Mouse (Mus musculus) kidney, embryonic 14.5 days (tissue): ENCODE results near the gene Col6a5. TPM values are rescaled to one million over a fixed set of nuclear protein-coding genes. Genes with fewer than 3 reads are reported as not detected.

Source experiments
- ATAC-seq: fragments of 200-750 bp; cut with Nextera tagmentation; 2 replicates; pipeline ENCODE4 v1.8.0; 2017; ENCODE audit warnings: moderate number of reproducible peaks, mild to moderate bottlenecking, moderate TSS enrichment, moderate library complexity; ENCODE audit not compliant: low FRiP score, low TSS enrichment
- H3K27ac ChIP-seq: fragments of 300-500 bp; sonication (generic); 2 replicates; pipeline ENCODE4 v1.5.1; 2014; ENCODE audit warnings: low read depth, mild to moderate bottlenecking, low read length, moderate library complexity, mixed read lengths
- H3K27me3 ChIP-seq: fragments of 300-500 bp; sonication (generic); 2 replicates; pipeline ENCODE4 v1.6.1; 2014; ENCODE audit warnings: mild to moderate bottlenecking, low read length; ENCODE audit not compliant: control insufficient read depth, insufficient read depth
- H3K36me3 ChIP-seq: fragments of 300-500 bp; sonication (generic); 2 replicates; pipeline ENCODE4 v1.6.1; 2014; ENCODE audit warnings: low read length, mixed read lengths; ENCODE audit not compliant: control insufficient read depth, insufficient read depth
- H3K4me1 ChIP-seq: fragments of 300-500 bp; sonication (generic); 2 replicates; pipeline ENCODE4 v1.6.1; 2014; ENCODE audit warnings: low read length, mixed read lengths; ENCODE audit not compliant: control insufficient read depth, insufficient read depth
- H3K4me2 ChIP-seq: fragments of 300-500 bp; sonication (generic); replicated peaks from 2 replicates; pipeline ENCODE4 v1.6.1; 2014; ENCODE audit warnings: low read depth, mild to moderate bottlenecking, low read length
- H3K4me3 ChIP-seq: fragments of 300-500 bp; sonication (generic); 2 replicates; pipeline ENCODE4 v1.5.1; 2014; ENCODE audit warnings: mild to moderate bottlenecking, low read length
- H3K9ac ChIP-seq: fragments of 300-500 bp; sonication (generic); 2 replicates; pipeline ENCODE4 v1.6.1; 2014; ENCODE audit warnings: low read depth, mild to moderate bottlenecking, low read length, moderate library complexity
- H3K9me3 ChIP-seq: fragments of 300-500 bp; sonication (generic); 2 replicates; pipeline ENCODE4 v1.6.1; 2016; ENCODE audit warnings: low read length; ENCODE audit not compliant: control insufficient read depth
- WGBS: fragments of 180-500 bp; shearing (Covaris S2); extraction: QIAGEN DNeasy Blood & Tissue Kit; methylation state at CpG from one replicate; pipeline ENCODE4 v1.1.7; 2014; 5-methylcytosine and 5-hydroxymethylcytosine counted together
- polyA plus RNA-seq: library from polyadenylated mRNA; unstranded; fragments of >200 nt; fragmentation: Nextera tagmentation; extraction: Ambion mirVana; gene quantifications from 2 replicates; pipeline ENCODE4 v1.2.1, GENCODE M21; 2014

Gene Col6a5
- 0.07 and 0.20 TPM in 2 replicates for polyA plus RNA-seq

DNA sequence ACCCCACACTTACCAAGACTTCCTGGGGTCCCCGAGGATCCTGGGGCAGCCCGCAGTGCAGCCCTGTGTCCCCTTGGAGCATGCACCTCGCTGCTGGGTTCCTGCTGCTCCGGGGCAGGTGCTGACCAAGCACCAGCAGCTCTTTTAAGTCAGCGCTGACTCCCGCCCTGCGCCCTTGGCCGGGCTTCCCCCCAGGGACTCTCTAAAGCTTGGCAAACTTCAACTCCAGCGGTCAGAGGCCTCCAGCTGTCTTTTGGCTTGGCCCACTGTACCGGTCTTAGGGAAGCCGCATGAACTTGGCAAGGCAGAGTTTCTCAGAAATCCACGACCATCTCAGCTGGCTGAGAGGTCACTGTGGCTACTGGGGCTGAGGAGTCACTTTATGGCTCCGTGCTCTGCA lies at the start of gene Col6a5:
TSS of gene Col6a5 (minus strand) at position 111 of the 400 bp plus-strand sequence.
- Histone ChIP-seq H3K4me1 (peaks cover 3% of the 10 kb centered on the region; the same call in 1 of the 2 replicates), H3K27ac (no peak within 1 kb of the TSS), H3K27me3 (no peaks in the 10 kb centered on the region), H3K4me3 (no peak within 1 kb of the TSS), H3K36me3 (no peaks in the 10 kb centered on the region), H3K9ac (no peak within 1 kb of the TSS), H3K9me3 (no peaks in the 10 kb centered on the region), H3K4me2 (no peak within 1 kb of the TSS; the same call in 1 of the 2 replicates)
- no peak for ATAC-seq
- 10% methylated on average over 13 of the region's 13 CpGs for WGBS

DNA sequence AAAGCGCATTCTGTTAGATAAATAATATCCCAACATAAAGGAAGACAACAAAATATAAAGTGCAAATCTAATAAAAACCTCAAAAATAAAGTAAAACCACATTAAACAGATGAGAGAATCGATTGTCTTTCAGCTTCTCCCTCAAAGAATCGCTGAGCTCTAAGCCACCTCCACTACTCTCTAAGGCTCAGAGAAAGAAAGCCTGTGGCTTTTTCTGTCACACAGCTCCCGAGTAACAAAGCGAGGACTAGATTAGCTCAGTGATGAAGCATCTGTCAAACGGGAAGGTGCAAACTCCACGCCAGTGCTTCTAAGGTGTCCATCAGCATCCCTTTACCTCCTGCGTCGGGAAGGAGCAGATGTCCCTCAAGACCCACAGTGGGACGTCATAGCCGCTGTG lies 37.5 kb upstream of the Col6a5 start:
- Histone ChIP-seq H3K36me3 (no peaks in the 10 kb centered on the region), H3K4me2 (no peak overlapping the region), H3K9ac (no peak overlapping the region), H3K27me3 (no peaks in the 10 kb centered on the region), H3K4me1 (no peaks in the 10 kb centered on the region), H3K9me3 (peaks cover 2% of the 10 kb centered on the region; the same call in 1 of the 2 replicates), H3K4me3 (no peak overlapping the region), H3K27ac (no peak overlapping the region)
- WGBS: 52% methylated on average over 11 of the region's 11 CpGs
- ATAC-seq: no peak

GRCm38 (mm10) chr9:105992425-105992824 lies 32.0 kb upstream of the Col6a5 start:
- WGBS: 79% methylated on average over 6 of the region's 6 CpGs
- ATAC-seq: no peak

DNA sequence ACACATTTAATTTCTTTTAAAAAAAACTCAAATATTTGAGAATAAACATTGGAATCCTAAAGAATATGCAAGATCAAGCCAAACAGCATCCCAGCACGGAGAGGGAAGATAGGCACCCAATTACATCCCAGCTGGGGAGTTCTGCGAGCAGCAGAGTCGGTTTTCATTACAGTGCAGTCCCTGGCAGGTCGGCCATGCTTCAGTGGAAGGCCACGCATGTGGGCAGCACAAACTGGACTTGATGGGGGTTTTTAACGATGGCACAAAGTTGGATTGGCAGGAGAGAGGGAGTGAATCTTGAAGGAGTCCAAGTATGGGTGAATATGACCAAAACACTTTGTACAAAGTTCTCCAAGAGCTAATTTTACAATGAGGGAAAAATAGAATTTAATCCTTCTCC lies 29.7 kb upstream of the Col6a5 start:
- WGBS: 33% methylated on average over 6 of the region's 6 CpGs
- H3K4me1 ChIP-seq: no peaks in the 10 kb centered on the region
- peak; percentile 40; the same call in 1 of the 2 replicates for ATAC-seq

More at GRCm38 (mm10) chr9:105992425-105992824, 32.0 kb upstream of the Col6a5 start:
- Histone ChIP-seq H3K4me2 (no peak overlapping the region), H3K27me3 (no peaks in the 10 kb centered on the region), H3K4me1 (no peaks in the 10 kb centered on the region), H3K9me3 (peaks cover 2% of the 10 kb centered on the region; the same call in 1 of the 2 replicates), H3K36me3 (no peaks in the 10 kb centered on the region), H3K27ac (no peak overlapping the region), H3K4me3 (no peak overlapping the region), H3K9ac (no peak overlapping the region)

DNA sequence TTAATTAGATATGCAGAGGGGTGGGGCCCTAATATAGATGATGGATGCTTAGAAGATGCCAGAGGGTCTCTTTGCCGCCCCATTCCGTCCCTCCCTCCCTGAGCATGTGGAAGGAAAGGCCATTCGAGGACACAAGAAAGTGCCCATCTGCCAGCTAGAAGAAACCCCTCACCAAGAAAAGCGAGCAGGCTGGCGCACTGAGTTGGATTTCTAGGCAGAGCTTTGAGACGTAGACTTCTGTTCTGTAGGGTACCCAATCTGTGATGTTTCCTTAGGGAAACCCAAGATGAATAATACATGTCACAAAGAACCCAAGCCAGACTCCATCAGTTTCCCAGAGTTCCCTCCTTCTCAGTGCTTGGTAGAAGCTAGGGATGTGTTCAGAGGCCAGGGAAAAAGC lies 29.0 kb upstream of the Col6a5 start:
- WGBS: 91% methylated on average over 6 of the region's 6 CpGs
- Histone ChIP-seq H3K27me3 (no peaks in the 10 kb centered on the region), H3K4me1 (no peaks in the 10 kb centered on the region), H3K4me3 (no peak overlapping the region), H3K4me2 (no peak overlapping the region), H3K9ac (no peak overlapping the region), H3K27ac (no peak overlapping the region), H3K36me3 (no peaks in the 10 kb centered on the region), H3K9me3 (no peaks in the 10 kb centered on the region)
- ATAC-seq: no peak

More for the DNA sequence above, 29.7 kb upstream of the Col6a5 start:
- Histone ChIP-seq H3K27ac (no peak overlapping the region), H3K27me3 (no peaks in the 10 kb centered on the region), H3K9me3 (peaks cover under 1% of the 10 kb centered on the region; the same call in 1 of the 2 replicates), H3K4me3 (no peak overlapping the region), H3K36me3 (no peaks in the 10 kb centered on the region), H3K4me2 (no peak overlapping the region), H3K9ac (no peak overlapping the region)

DNA sequence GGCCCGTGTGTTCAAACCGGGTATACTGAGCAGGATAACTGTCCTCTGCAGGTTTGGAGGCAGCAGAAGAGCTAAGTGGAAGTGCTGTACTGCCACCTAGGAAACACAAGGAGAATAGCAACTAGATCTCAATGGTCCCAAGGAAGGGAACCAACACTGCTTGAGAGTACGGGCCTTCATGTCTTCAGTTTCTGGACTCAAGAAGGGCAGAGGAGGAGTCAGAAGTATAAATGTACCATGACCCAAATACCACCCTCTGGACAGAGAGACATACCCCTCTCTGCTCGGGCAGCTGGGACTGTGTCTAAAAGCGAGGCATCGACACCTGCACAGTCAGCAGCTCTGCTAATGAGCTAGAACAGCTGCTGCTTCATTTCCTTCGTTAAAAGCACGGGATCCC lies 27.7 kb upstream of the Col6a5 start:
- H3K4me3 ChIP-seq: no peak overlapping the region
- WGBS: 68% methylated on average over 8 of the region's 8 CpGs
- H3K4me1 ChIP-seq: no peaks in the 10 kb centered on the region
- H3K27ac ChIP-seq: no peak overlapping the region
- no peaks in the 10 kb centered on the region for H3K36me3 ChIP-seq
- H3K4me2 ChIP-seq: no peak overlapping the region
- H3K9me3 ChIP-seq: no peaks in the 10 kb centered on the region
- no peak for ATAC-seq
- no peak overlapping the region for H3K9ac ChIP-seq
- H3K27me3 ChIP-seq: no peaks in the 10 kb centered on the region

GRCm38 (mm10) chr9:105984931-105985519 lies 24.6 kb upstream of the Col6a5 start:
- Histone ChIP-seq H3K4me3 (no peak overlapping the region), H3K27ac (no peak overlapping the region), H3K9ac (no peak overlapping the region), H3K4me2 (no peak overlapping the region; the same call in 1 of the 2 replicates), H3K4me1 (no peaks in the 10 kb centered on the region), H3K36me3 (no peaks in the 10 kb centered on the region), H3K27me3 (no peaks in the 10 kb centered on the region), H3K9me3 (no peaks in the 10 kb centered on the region)
- ATAC-seq: 0 out of 2 replicates have a peak, but pooled peaks have one; percentile 39
- WGBS: 29% methylated on average over 10 of the region's 10 CpGs

- Histone ChIP-seq H3K9me3 (no peaks in the 10 kb centered on the region), H3K27ac (no peak overlapping the region), H3K27me3 (0 out of 2 replicates have a peak, but pooled peaks cover 5% of the 10 kb centered on the region), H3K9ac (no peak overlapping the region), H3K36me3 (no peaks in the 10 kb centered on the region), H3K4me3 (no peak overlapping the region), H3K4me2 (no peak overlapping the region), H3K4me1 (no peaks in the 10 kb centered on the region)
- 82% methylated on average over 8 of the region's 8 CpGs for WGBS
- ATAC-seq: no peak
Measured at GRCm38 (mm10) chr9:105978479-105978878, 18.0 kb upstream of the Col6a5 start.

- Histone ChIP-seq H3K9ac (no peak overlapping the region), H3K36me3 (no peaks in the 10 kb centered on the region), H3K9me3 (no peaks in the 10 kb centered on the region), H3K4me1 (no peaks in the 10 kb centered on the region), H3K27ac (no peak overlapping the region), H3K4me3 (no peak overlapping the region), H3K27me3 (0 out of 2 replicates have a peak, but pooled peaks cover 5% of the 10 kb centered on the region), H3K4me2 (no peak overlapping the region)
- no peak for ATAC-seq
- 8% methylated on average over 13 of the region's 13 CpGs for WGBS
Measured at GRCm38 (mm10) chr9:105976871-105977270, 16.4 kb upstream of the Col6a5 start.
